Mouse (Mus musculus) hindbrain, embryonic 14.5 days (tissue): ENCODE results near the gene Mxra7. TPM values are rescaled to one million over a fixed set of nuclear protein-coding genes. Genes with fewer than 3 reads are reported as not detected.

Source experiments
- ATAC-seq: fragments of 200-750 bp; cut with Nextera tagmentation; 2 replicates; pipeline ENCODE4 v1.8.0; 2017; ENCODE audit warnings: moderate number of reproducible peaks, mild to moderate bottlenecking, moderate TSS enrichment, moderate library complexity; ENCODE audit not compliant: low FRiP score
- DNase-seq: peaks from one replicate; pipeline ENCODE4 v3.0.0-alpha.2; 2015; ENCODE audit warnings: low spot score
- H3K27ac ChIP-seq: fragments of 300-500 bp; sonication (generic); 2 replicates; pipeline ENCODE4 v1.5.1; 2014; ENCODE audit warnings: mild to moderate bottlenecking, moderate library complexity
- H3K27me3 ChIP-seq: fragments of 300-500 bp; sonication (generic); 2 replicates; pipeline ENCODE4 v1.6.1; 2014; ENCODE audit warnings: mild to moderate bottlenecking, low read length, mixed read lengths; ENCODE audit not compliant: control insufficient read depth, insufficient read depth
- H3K36me3 ChIP-seq: fragments of 300-500 bp; sonication (generic); replicated peaks from 2 replicates; pipeline ENCODE4 v1.6.1; 2014; ENCODE audit not compliant: control insufficient read depth, insufficient read depth
- H3K4me1 ChIP-seq: fragments of 300-500 bp; sonication (generic); replicated peaks from 2 replicates; pipeline ENCODE4 v1.6.1; 2014; ENCODE audit warnings: antibody characterized with exemption, low read length, mixed read lengths; ENCODE audit not compliant: control insufficient read depth, insufficient read depth
- H3K4me2 ChIP-seq: fragments of 300-500 bp; sonication (generic); replicated peaks from 2 replicates; pipeline ENCODE4 v1.6.1; 2014; ENCODE audit warnings: mild to moderate bottlenecking, moderate library complexity
- H3K4me3 ChIP-seq: fragments of 300-500 bp; sonication (generic); replicated peaks from 2 replicates; pipeline ENCODE4 v1.5.1; 2014; ENCODE audit warnings: mild to moderate bottlenecking, low read length
- H3K9ac ChIP-seq: fragments of 300-500 bp; sonication (generic); 2 replicates; pipeline ENCODE4 v1.6.1; 2014
- H3K9me3 ChIP-seq: fragments of 300-500 bp; sonication (generic); 2 replicates; pipeline ENCODE4 v1.6.1; 2016; ENCODE audit warnings: low read length; ENCODE audit not compliant: control insufficient read depth
- WGBS: fragments of 180-500 bp; shearing (Covaris S2); extraction: QIAGEN DNeasy Blood & Tissue Kit; methylation state at CpG from one replicate; pipeline ENCODE4 v1.1.7; 2014; 5-methylcytosine and 5-hydroxymethylcytosine counted together
- polyA plus RNA-seq: library from polyadenylated mRNA; unstranded; fragments of >200 nt; fragmentation: Nextera tagmentation; extraction: Ambion mirVana; gene quantifications from 2 replicates; pipeline ENCODE4 v1.2.1, GENCODE M21; 2014

The Mxra7 gene
- polyA plus RNA-seq, 1 experiment from 2014 or later, result 35.5 TPM

- ATAC-seq (no peak), DNase-seq (no peak)
- Histone ChIP-seq H3K36me3 (no peaks in the 10 kb centered on the region), H3K27ac (no peak overlapping the region), H3K4me2 (no peak overlapping the region), H3K4me3 (no peak overlapping the region), H3K4me1 (no peaks in the 10 kb centered on the region), H3K9ac (no peak overlapping the region), H3K9me3 (no peaks in the 10 kb centered on the region), H3K27me3 (no peaks in the 10 kb centered on the region)
- WGBS, result 90% methylated on average over 2 of the region's 2 CpGs
Observed at GRCm38 (mm10) chr11:116764946-116765345, 62.9 kb downstream of the Mxra7 start.

GRCm38 (mm10) chr11:116764346-116764745 is 63.5 kb downstream of the Mxra7 start:
- DNase-seq (no peak), ATAC-seq (no peak)
- 96% methylated on average over 7 of the region's 7 CpGs for WGBS
- H3K9ac ChIP-seq, result no peak overlapping the region
- H3K36me3 ChIP-seq, result no peaks in the 10 kb centered on the region
- H3K4me3 ChIP-seq, result no peak overlapping the region
- no peak overlapping the region for H3K4me2 ChIP-seq
- no peaks in the 10 kb centered on the region for H3K4me1 ChIP-seq
- no peaks in the 10 kb centered on the region for H3K27me3 ChIP-seq
- no peak overlapping the region for H3K27ac ChIP-seq
- H3K9me3 ChIP-seq, result no peaks in the 10 kb centered on the region

DNA sequence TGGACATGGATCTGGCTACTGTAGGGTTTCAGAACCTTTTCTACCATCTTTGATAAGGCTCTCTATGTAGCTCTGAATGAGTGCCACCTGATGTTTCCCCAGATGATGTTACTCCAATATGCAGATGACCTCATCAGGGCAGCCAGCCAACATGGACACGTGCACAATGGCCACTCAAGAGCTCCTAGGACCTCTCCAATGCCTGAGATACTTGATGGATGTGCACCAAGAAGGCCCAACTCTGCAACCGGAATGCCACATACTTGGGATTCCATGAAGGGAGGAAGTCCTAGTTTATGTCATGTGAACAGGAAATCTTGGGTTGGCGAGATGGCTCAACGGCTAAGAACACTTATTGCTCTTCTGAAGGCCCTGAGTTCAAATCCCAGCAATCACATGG is 72.7 kb downstream of the Mxra7 start:
- Histone ChIP-seq H3K4me3 (no peak overlapping the region), H3K36me3 (no peaks in the 10 kb centered on the region), H3K9me3 (no peaks in the 10 kb centered on the region), H3K9ac (no peak overlapping the region), H3K27ac (no peak overlapping the region), H3K27me3 (no peaks in the 10 kb centered on the region), H3K4me1 (no peaks in the 10 kb centered on the region), H3K4me2 (no peak overlapping the region)
- WGBS, result 89% methylated on average over 4 of the region's 4 CpGs
- no peak for DNase-seq
- ATAC-seq, result no peak

- no peak overlapping the region for H3K9ac ChIP-seq
- H3K36me3 ChIP-seq, result no peaks in the 10 kb centered on the region
- ATAC-seq (no peak), DNase-seq (no peak)
- H3K9me3 ChIP-seq, result no peaks in the 10 kb centered on the region
- H3K27me3 ChIP-seq, result no peaks in the 10 kb centered on the region
- no peaks in the 10 kb centered on the region for H3K4me1 ChIP-seq
- no peak overlapping the region for H3K4me2 ChIP-seq
- WGBS, result 88% methylated on average over 5 of the region's 5 CpGs
- no peak overlapping the region for H3K27ac ChIP-seq
- no peak overlapping the region for H3K4me3 ChIP-seq
Observed at GRCm38 (mm10) chr11:116753674-116754470, 74.0 kb downstream of the Mxra7 start.

Other genes starting within 250 kb of the Mxra7 start
- 27.5 and 28.5 TPM in 2 replicates for gene Ube2o, start 246.6 kb downstream of the Mxra7 start, polyA plus RNA-seq
- 0.15 TPM in 1 of 2 replicates, not detected in the other for gene Aanat, start 241.6 kb downstream of the Mxra7 start, polyA plus RNA-seq
- 1.1 and 1.2 TPM in 2 replicates for gene Rhbdf2, start 201.0 kb downstream of the Mxra7 start, polyA plus RNA-seq
- gene Prcd, start 174.5 kb downstream of the Mxra7 start, polyA plus RNA-seq, result 2.8 and 3.5 TPM in 2 replicates
- gene Cygb, start 173.7 kb downstream of the Mxra7 start, polyA plus RNA-seq, result 26.5 and 29.7 TPM in 2 replicates
- gene St6galnac1, start 52.5 kb downstream of the Mxra7 start, polyA plus RNA-seq, result not detected in 2 replicates
- gene Mettl23, start 15.2 kb upstream of the Mxra7 start, polyA plus RNA-seq, result 70.0 and 73.9 TPM in 2 replicates
- 64.6 and 65.7 TPM in 2 replicates for gene Jmjd6, start 15.4 kb upstream of the Mxra7 start, polyA plus RNA-seq
- 51.9 and 54.4 TPM in 2 replicates for gene Mfsd11, start 24.4 kb upstream of the Mxra7 start, polyA plus RNA-seq
- 556 and 567 TPM in 2 replicates for gene Srsf2, start 25.0 kb upstream of the Mxra7 start, polyA plus RNA-seq
- 24.5 and 26.0 TPM in 2 replicates for gene Mgat5b, start 90.8 kb upstream of the Mxra7 start, polyA plus RNA-seq